Mouse (Mus musculus) midbrain, embryonic 15.5 days (tissue): ENCODE data around the gene Atp8a2. TPM values are rescaled to one million over a fixed set of nuclear protein-coding genes. Genes with fewer than 3 reads are reported as not detected.
A peak's percentile ranks its signal among the peaks of the same experiment; 100 is the strongest.

Experiments
- ATAC-seq: fragments of 200-750 bp; cut with Nextera tagmentation; replicated peaks from 2 replicates; pipeline ENCODE4 v1.8.0; 2017; ENCODE audit warnings: moderate TSS enrichment
- H3K27ac ChIP-seq: fragments of 300-500 bp; sonication (generic); 2 replicates; pipeline ENCODE4 v1.5.1; 2015; ENCODE audit warnings: mild to moderate bottlenecking, inconsistent platforms
- H3K27me3 ChIP-seq: fragments of 300-500 bp; sonication (generic); replicated peaks from 2 replicates; pipeline ENCODE4 v1.6.1; 2015; ENCODE audit warnings: inconsistent platforms
- H3K36me3 ChIP-seq: fragments of 300-500 bp; sonication (generic); replicated peaks from 2 replicates; pipeline ENCODE4 v1.6.1; 2015; ENCODE audit warnings: inconsistent platforms
- H3K4me1 ChIP-seq: fragments of 300-500 bp; sonication (generic); 2 replicates; pipeline ENCODE4 v1.6.1; 2015; ENCODE audit warnings: inconsistent platforms
- H3K4me2 ChIP-seq: fragments of 300-500 bp; sonication (generic); 2 replicates; pipeline ENCODE4 v1.6.1; 2015; ENCODE audit warnings: inconsistent platforms, mild to moderate bottlenecking, moderate library complexity
- H3K4me3 ChIP-seq: fragments of 300-500 bp; sonication (generic); 2 replicates; pipeline ENCODE4 v1.5.1; 2015; ENCODE audit warnings: mild to moderate bottlenecking, inconsistent platforms
- H3K9ac ChIP-seq: fragments of 300-500 bp; sonication (generic); 2 replicates; pipeline ENCODE4 v1.6.1; 2015; ENCODE audit warnings: mild to moderate bottlenecking, inconsistent platforms
- H3K9me3 ChIP-seq: fragments of 300-500 bp; sonication (generic); 2 replicates; pipeline ENCODE4 v1.6.1; 2016; ENCODE audit warnings: inconsistent platforms
- WGBS: fragments of 180-500 bp; shearing (Covaris S2); methylation state at CpG from one replicate; pipeline ENCODE4 v1.1.7; 2015; ENCODE audit warnings: mixed read lengths; 5-methylcytosine and 5-hydroxymethylcytosine counted together
- polyA plus RNA-seq: library from polyadenylated mRNA; unstranded; fragments of >200 nt; fragmentation: Nextera tagmentation; extraction: Ambion mirVana; gene quantifications from 2 replicates; pipeline ENCODE4 v1.2.1, GENCODE M21; 2015

Atp8a2 gene
- polyA plus RNA-seq, 1 experiment from 2014 or later: 49.6 TPM

GRCm38 (mm10) chr14:59780391-59780790, 416.6 kb downstream of the Atp8a2 start:
- ATAC-seq: no peak

GRCm38 (mm10) chr14:59762227-59762626, 434.8 kb downstream of the Atp8a2 start:
- Histone ChIP-seq H3K36me3 (no peaks in the 10 kb centered on the region), H3K4me3 (no peak overlapping the region), H3K4me2 (no peak overlapping the region), H3K27ac (no peak overlapping the region), H3K9me3 (no peaks in the 10 kb centered on the region), H3K4me1 (peaks cover 5% of the 10 kb centered on the region; the same call in 1 of the 2 replicates), H3K9ac (no peak overlapping the region), H3K27me3 (no peaks in the 10 kb centered on the region)
- ATAC-seq: no peak
- 52% methylated on average over 3 of the region's 3 CpGs for WGBS

More at GRCm38 (mm10) chr14:59780391-59780790, 416.6 kb downstream of the Atp8a2 start:
- Histone ChIP-seq H3K4me2 (no peak overlapping the region), H3K9me3 (no peaks in the 10 kb centered on the region), H3K27ac (no peak overlapping the region), H3K4me3 (no peak overlapping the region), H3K4me1 (no peaks in the 10 kb centered on the region), H3K36me3 (no peaks in the 10 kb centered on the region), H3K27me3 (no peaks in the 10 kb centered on the region), H3K9ac (no peak overlapping the region)
- WGBS: 78% methylated on average over 9 of the region's 9 CpGs

- no peak for ATAC-seq
- Histone ChIP-seq H3K9me3 (no peaks in the 10 kb centered on the region), H3K9ac (no peak overlapping the region), H3K36me3 (no peaks in the 10 kb centered on the region), H3K4me3 (no peak overlapping the region), H3K27ac (no peak overlapping the region), H3K27me3 (no peaks in the 10 kb centered on the region), H3K4me1 (peaks cover 5% of the 10 kb centered on the region; the same call in 1 of the 2 replicates), H3K4me2 (no peak overlapping the region)
- WGBS: 75% methylated on average over 12 of the region's 12 CpGs
These were observed 437.0 kb downstream of the Atp8a2 start for GRCm38 (mm10) chr14:59759900-59760493.

GRCm38 (mm10) chr14:59759196-59759839, 437.7 kb downstream of the Atp8a2 start:
- Histone ChIP-seq H3K27ac (no peak overlapping the region), H3K4me3 (no peak overlapping the region), H3K36me3 (no peaks in the 10 kb centered on the region), H3K4me1 (peaks cover 5% of the 10 kb centered on the region; the same call in 1 of the 2 replicates), H3K9me3 (no peaks in the 10 kb centered on the region), H3K4me2 (no peak overlapping the region), H3K9ac (no peak overlapping the region), H3K27me3 (no peaks in the 10 kb centered on the region)
- 59% methylated on average over 15 of the region's 15 CpGs for WGBS
- ATAC-seq: peak; percentile 67

GRCm38 (mm10) chr14:59752401-59752800, 444.6 kb downstream of the Atp8a2 start:
- no peak overlapping the region for H3K9ac ChIP-seq
- H3K9me3 ChIP-seq: no peaks in the 10 kb centered on the region
- WGBS: 82% methylated on average over 3 of the region's 3 CpGs
- ATAC-seq: no peak
- no peaks in the 10 kb centered on the region for H3K36me3 ChIP-seq
- no peak overlapping the region for H3K4me2 ChIP-seq
- no peaks in the 10 kb centered on the region for H3K4me1 ChIP-seq
- H3K27ac ChIP-seq: no peak overlapping the region
- no peak overlapping the region for H3K4me3 ChIP-seq
- peaks cover 2% of the 10 kb centered on the region; the same call in 1 of the 2 replicates for H3K27me3 ChIP-seq

- WGBS: 84% methylated on average over 6 of the region's 6 CpGs
- no peak overlapping the region for H3K4me3 ChIP-seq
- no peaks in the 10 kb centered on the region for H3K4me1 ChIP-seq
- no peak overlapping the region for H3K4me2 ChIP-seq
- H3K9ac ChIP-seq: no peak overlapping the region
- no peaks in the 10 kb centered on the region for H3K9me3 ChIP-seq
- no peaks in the 10 kb centered on the region for H3K36me3 ChIP-seq
- peaks cover 2% of the 10 kb centered on the region; the same call in 1 of the 2 replicates for H3K27me3 ChIP-seq
- no peak for ATAC-seq
- no peak overlapping the region for H3K27ac ChIP-seq
These were observed 447.0 kb downstream of the Atp8a2 start for GRCm38 (mm10) chr14:59750005-59750404.

- H3K4me2 ChIP-seq: no peak overlapping the region
- no peak overlapping the region for H3K9ac ChIP-seq
- H3K4me3 ChIP-seq: no peak overlapping the region
- no peaks in the 10 kb centered on the region for H3K9me3 ChIP-seq
- no peak for ATAC-seq
- H3K27ac ChIP-seq: no peak overlapping the region
- no peaks in the 10 kb centered on the region for H3K36me3 ChIP-seq
- WGBS: 52% methylated on average over 4 of the region's 4 CpGs
- H3K4me1 ChIP-seq: no peaks in the 10 kb centered on the region
- peaks cover 10% of the 10 kb centered on the region; the same call in 1 of the 2 replicates for H3K27me3 ChIP-seq
These were observed 451.3 kb downstream of the Atp8a2 start for GRCm38 (mm10) chr14:59745676-59746075.

GRCm38 (mm10) chr14:59741752-59742151, 455.2 kb downstream of the Atp8a2 start:
- ATAC-seq: no peak
- Histone ChIP-seq H3K27me3 (peaks cover 10% of the 10 kb centered on the region; the same call in 1 of the 2 replicates), H3K4me2 (no peak overlapping the region), H3K4me1 (peaks cover 17% of the 10 kb centered on the region), H3K4me3 (no peak overlapping the region), H3K36me3 (no peaks in the 10 kb centered on the region), H3K9ac (no peak overlapping the region), H3K9me3 (no peaks in the 10 kb centered on the region), H3K27ac (no peak overlapping the region)
- 89% methylated on average over 5 of the region's 5 CpGs for WGBS

GRCm38 (mm10) chr14:59739446-59739845, 457.5 kb downstream of the Atp8a2 start:
- H3K4me3 ChIP-seq: no peak overlapping the region
- ATAC-seq: no peak
- 59% methylated on average over 6 of the region's 6 CpGs for WGBS
- no peak overlapping the region for H3K4me2 ChIP-seq
- no peak overlapping the region for H3K9ac ChIP-seq
- peaks cover 21% of the 10 kb centered on the region for H3K4me1 ChIP-seq
- no peaks in the 10 kb centered on the region for H3K9me3 ChIP-seq
- H3K27me3 ChIP-seq: peaks cover 10% of the 10 kb centered on the region; the same call in 1 of the 2 replicates
- no peaks in the 10 kb centered on the region for H3K36me3 ChIP-seq
- H3K27ac ChIP-seq: no peak overlapping the region

GRCm38 (mm10) chr14:59737734-59738294, 459.2 kb downstream of the Atp8a2 start:
- no peaks in the 10 kb centered on the region for H3K9me3 ChIP-seq
- H3K27me3 ChIP-seq: peaks cover 4% of the 10 kb centered on the region
- no peak overlapping the region for H3K4me3 ChIP-seq
- peak overlapping the region; percentile 62; the same call in 1 of the 2 replicates for H3K27ac ChIP-seq
- H3K4me2 ChIP-seq: no peak overlapping the region
- ATAC-seq: no peak; the same call in 1 of the 2 replicates
- no peak overlapping the region for H3K9ac ChIP-seq
- H3K36me3 ChIP-seq: no peaks in the 10 kb centered on the region
- H3K4me1 ChIP-seq: peaks cover 21% of the 10 kb centered on the region
- 48% methylated on average over 8 of the region's 8 CpGs for WGBS

GRCm38 (mm10) chr14:59736861-59737700, 459.9 kb downstream of the Atp8a2 start:
- ATAC-seq: peak; percentile 86
- Histone ChIP-seq H3K9me3 (no peaks in the 10 kb centered on the region), H3K27me3 (peaks cover 7% of the 10 kb centered on the region), H3K4me1 (peaks cover 21% of the 10 kb centered on the region), H3K27ac (peak overlapping the region; percentile 62), H3K9ac (no peak overlapping the region), H3K4me3 (no peak overlapping the region), H3K4me2 (no peak overlapping the region), H3K36me3 (no peaks in the 10 kb centered on the region)
- 9% methylated on average over 9 of the region's 9 CpGs for WGBS

GRCm38 (mm10) chr14:59730043-59730390, 467.0 kb downstream of the Atp8a2 start:
- H3K9me3 ChIP-seq: no peaks in the 10 kb centered on the region
- H3K9ac ChIP-seq: no peak overlapping the region
- H3K4me2 ChIP-seq: no peak overlapping the region
- no peaks in the 10 kb centered on the region; the same call in 1 of the 2 replicates for H3K4me1 ChIP-seq
- H3K4me3 ChIP-seq: no peak overlapping the region
- no peak for ATAC-seq
- H3K27ac ChIP-seq: no peak overlapping the region
- H3K27me3 ChIP-seq: peaks cover 5% of the 10 kb centered on the region
- 53% methylated on average over 3 of the region's 3 CpGs for WGBS
- H3K36me3 ChIP-seq: no peaks in the 10 kb centered on the region
